Mouse (Mus musculus): Measurements from ENCODE around the gene Diras2. TPM values are rescaled to one million over a fixed set of nuclear protein-coding genes. Genes with fewer than 3 reads are reported as not detected.

Gene Diras2
- polyA plus RNA-seq (2016; fragmentation: Nextera tagmentation; extraction: Ambion mirVana): 0.66 and 0.98 TPM in 2 replicates

DNA sequence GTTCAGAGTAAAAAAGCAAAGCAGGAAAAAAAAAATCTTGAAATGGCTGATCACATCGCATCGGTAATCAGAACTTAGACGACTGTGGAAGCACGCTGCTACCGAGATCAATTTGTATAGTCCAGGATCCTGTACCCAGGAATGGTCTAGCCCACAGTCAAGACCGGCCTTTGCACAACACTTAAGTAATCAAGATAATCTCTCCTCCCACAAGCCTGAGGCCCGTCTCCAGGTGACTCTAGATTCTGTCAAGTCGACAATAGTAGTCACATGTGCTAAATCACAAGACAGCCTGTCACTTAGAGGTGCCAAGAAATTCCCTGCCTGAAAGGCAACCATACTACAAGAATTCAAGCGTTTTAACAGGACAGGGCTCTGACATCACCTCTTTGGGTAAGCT is at the start of gene Diras2:
Diras2 (minus strand) TSS at position 159 of the 400 bp plus-strand sequence.
- Histone ChIP-seq H3K27ac (replicated peaks) (peak within 1 kb of the TSS; percentile 36), H3K4me3 (peak within 1 kb of the TSS; percentile 55), H3K4me2 (replicated peaks) (peak within 1 kb of the TSS; percentile 94), H3K9ac (replicated peaks) (peak within 1 kb of the TSS; percentile 60), H3K4me1 (peaks cover 7% of the 10 kb centered on the region), H3K36me3 (no peaks in the 10 kb centered on the region), H3K27me3 (peaks cover 41% of the 10 kb centered on the region), H3K9me3 (no peaks in the 10 kb centered on the region)
- ATAC-seq (ENCODE audit: low FRiP score, low read depth): no peak
- 61% methylated on average over 9 of the region's 9 CpGs for whole genome bisulfite sequencing

DNA sequence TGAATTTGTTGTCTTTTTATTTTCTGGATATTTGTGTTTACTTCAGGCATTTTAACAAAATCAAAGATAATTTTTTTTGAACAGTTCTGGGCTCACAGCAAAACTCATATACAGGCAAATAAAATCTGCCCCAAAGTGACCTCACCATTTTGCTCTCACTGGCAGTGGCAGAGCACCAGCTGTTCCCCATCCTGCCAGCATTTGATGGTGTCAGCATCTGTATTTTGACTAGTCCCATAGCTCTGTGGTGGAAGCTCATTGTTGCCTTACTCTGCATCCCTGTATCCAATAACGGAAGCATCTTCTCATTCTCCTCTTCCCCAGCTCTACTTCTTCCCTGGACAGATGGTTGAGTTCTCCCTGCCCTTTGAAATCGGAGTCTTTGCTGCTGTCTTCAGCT is 47.7 kb upstream of the Diras2 start:
- Histone ChIP-seq H3K9ac (replicated peaks) (no peak overlapping the region), H3K4me3 (no peak overlapping the region), H3K4me1 (peaks cover 18% of the 10 kb centered on the region; the same call in 1 of the 2 replicates), H3K36me3 (no peaks in the 10 kb centered on the region), H3K9me3 (no peaks in the 10 kb centered on the region), H3K27me3 (peaks cover 34% of the 10 kb centered on the region), H3K27ac (replicated peaks) (no peak overlapping the region), H3K4me2 (replicated peaks) (no peak overlapping the region)
- no peak for ATAC-seq (ENCODE audit: low FRiP score, low read depth)
- WGBS: 80% methylated on average over 2 of the region's 2 CpGs

GRCm38 (mm10) chr13:52577939-52578338 is 46.9 kb upstream of the Diras2 start:
- no peaks in the 10 kb centered on the region for H3K36me3 ChIP-seq
- peaks cover 27% of the 10 kb centered on the region for H3K27me3 ChIP-seq
- no peak for ATAC-seq (ENCODE audit: low FRiP score, low read depth)
- H3K4me2 ChIP-seq (replicated peaks): no peak overlapping the region
- no peak overlapping the region for H3K4me3 ChIP-seq
- H3K9ac ChIP-seq (replicated peaks): no peak overlapping the region
- no peaks in the 10 kb centered on the region for H3K9me3 ChIP-seq
- peaks cover 15% of the 10 kb centered on the region; the same call in 1 of the 2 replicates for H3K4me1 ChIP-seq
- H3K27ac ChIP-seq (replicated peaks): no peak overlapping the region
- 39% methylated on average over 4 of the region's 4 CpGs for WGBS

DNA sequence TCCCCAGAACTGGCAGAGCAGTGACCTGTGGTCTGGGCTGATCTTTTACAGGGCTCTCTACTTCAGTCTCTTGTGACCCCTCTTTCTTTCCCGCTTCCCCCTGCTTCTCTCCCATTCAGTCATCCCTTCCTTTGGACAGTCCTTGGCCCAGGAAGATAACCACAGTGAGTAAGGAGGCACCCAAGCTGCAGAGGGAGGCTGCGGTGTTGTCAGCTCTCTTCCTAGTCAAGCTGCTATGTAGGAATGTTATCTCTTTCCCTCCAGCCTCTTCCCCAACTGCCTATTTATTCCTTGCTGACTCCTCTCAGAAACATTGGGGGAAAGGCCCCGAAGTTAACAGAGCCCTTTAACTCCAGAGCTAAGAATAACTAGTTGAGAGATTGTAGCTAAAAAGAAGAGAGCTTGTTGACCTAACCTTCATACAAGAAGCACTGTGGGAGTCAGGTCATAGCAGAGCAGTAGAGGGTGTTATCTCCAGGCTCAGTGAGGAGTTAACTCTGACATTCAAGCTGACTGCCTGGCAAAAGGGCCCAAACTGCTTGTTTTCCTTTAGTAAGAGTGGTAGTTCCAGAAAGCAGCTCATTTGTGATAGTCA is 46.3 kb upstream of the Diras2 start:
- Histone ChIP-seq H3K27me3 (peaks cover 22% of the 10 kb centered on the region), H3K36me3 (no peaks in the 10 kb centered on the region), H3K9ac (replicated peaks) (no peak overlapping the region), H3K4me3 (no peak overlapping the region), H3K9me3 (no peaks in the 10 kb centered on the region), H3K4me1 (peaks cover 11% of the 10 kb centered on the region; the same call in 1 of the 2 replicates), H3K27ac (replicated peaks) (no peak overlapping the region), H3K4me2 (replicated peaks) (no peak overlapping the region)
- no peak for ATAC-seq (ENCODE audit: low FRiP score, low read depth)
- 74% methylated on average over 3 of the region's 3 CpGs for WGBS

DNA sequence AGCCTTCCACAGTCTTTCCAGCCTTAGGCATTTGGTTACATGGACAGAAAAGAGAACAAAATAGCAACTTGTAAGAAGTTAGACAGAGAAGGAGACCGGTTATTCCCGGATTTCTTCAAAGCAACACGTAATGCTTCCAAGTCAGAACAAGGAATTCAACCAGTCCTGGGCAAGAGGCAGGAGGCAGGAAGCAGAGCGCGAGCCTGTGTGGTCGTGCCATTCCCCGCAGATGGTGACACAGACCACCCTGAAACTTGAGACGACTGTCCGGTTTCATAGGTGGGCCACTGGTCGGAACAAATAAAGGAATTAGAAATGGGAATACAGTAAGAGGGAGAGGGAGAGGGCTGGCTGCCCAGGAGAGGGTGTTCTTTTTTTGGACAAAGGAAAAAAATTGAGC is 45.8 kb upstream of the Diras2 start:
- Histone ChIP-seq H3K4me3 (no peak overlapping the region), H3K9me3 (no peaks in the 10 kb centered on the region), H3K27ac (replicated peaks) (no peak overlapping the region), H3K4me1 (peaks cover 11% of the 10 kb centered on the region; the same call in 1 of the 2 replicates), H3K36me3 (no peaks in the 10 kb centered on the region), H3K27me3 (peaks cover 17% of the 10 kb centered on the region; the same call in 1 of the 2 replicates), H3K4me2 (replicated peaks) (no peak overlapping the region), H3K9ac (replicated peaks) (no peak overlapping the region)
- no peak for ATAC-seq (ENCODE audit: low FRiP score, low read depth)
- WGBS: 61% methylated on average over 10 of the region's 10 CpGs

DNA sequence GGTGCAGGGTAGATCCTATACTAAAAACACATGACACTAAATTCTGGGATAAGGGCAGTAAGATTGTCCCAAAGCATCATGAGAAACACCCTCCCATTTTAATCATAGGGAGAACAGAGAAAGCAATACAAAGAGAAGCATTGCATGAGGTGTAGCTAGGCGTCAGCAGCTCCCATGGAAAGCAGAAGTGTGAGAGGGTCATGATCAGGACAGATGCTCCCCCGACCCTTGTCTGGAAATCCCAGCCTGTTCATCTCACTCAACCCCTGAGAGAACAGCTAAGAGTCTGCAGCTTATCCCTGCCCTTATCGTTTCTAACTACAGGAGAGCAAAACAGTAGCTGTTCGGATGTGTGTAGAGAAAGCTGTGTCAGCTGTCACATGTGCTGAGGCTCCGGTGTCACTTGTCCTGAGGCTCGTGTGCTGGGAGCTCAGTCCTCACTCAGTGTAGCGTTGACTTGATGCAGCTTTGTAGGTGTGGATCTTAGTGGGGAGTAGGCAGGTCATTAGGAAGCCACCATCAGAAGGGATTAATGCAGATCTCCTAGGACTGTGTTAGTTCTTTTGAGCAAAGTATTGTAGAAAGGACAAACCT is 45.0 kb upstream of the Diras2 start:
- peaks cover 11% of the 10 kb centered on the region; the same call in 1 of the 2 replicates for H3K27me3 ChIP-seq
- H3K36me3 ChIP-seq: no peaks in the 10 kb centered on the region
- peaks cover 11% of the 10 kb centered on the region; the same call in 1 of the 2 replicates for H3K4me1 ChIP-seq
- no peak overlapping the region for H3K4me2 ChIP-seq (replicated peaks)
- ATAC-seq (ENCODE audit: low FRiP score, low read depth): no peak
- no peak overlapping the region for H3K9ac ChIP-seq (replicated peaks)
- H3K27ac ChIP-seq (replicated peaks): no peak overlapping the region
- H3K4me3 ChIP-seq: no peak overlapping the region
- no peaks in the 10 kb centered on the region for H3K9me3 ChIP-seq
- 73% methylated on average over 7 of the region's 7 CpGs for WGBS

GRCm38 (mm10) chr13:52575483-52575882 is 44.4 kb upstream of the Diras2 start:
- no peak overlapping the region for H3K27ac ChIP-seq (replicated peaks)
- H3K36me3 ChIP-seq: no peaks in the 10 kb centered on the region
- no peaks in the 10 kb centered on the region for H3K9me3 ChIP-seq
- ATAC-seq (ENCODE audit: low FRiP score, low read depth): no peak
- 88% methylated on average over 6 of the region's 6 CpGs for WGBS
- no peak overlapping the region for H3K4me3 ChIP-seq
- H3K27me3 ChIP-seq: 0 out of 2 replicates have a peak, but pooled peaks cover 6% of the 10 kb centered on the region
- no peak overlapping the region for H3K4me2 ChIP-seq (replicated peaks)
- H3K4me1 ChIP-seq: peaks cover 11% of the 10 kb centered on the region; the same call in 1 of the 2 replicates
- H3K9ac ChIP-seq (replicated peaks): no peak overlapping the region

- H3K27ac ChIP-seq (replicated peaks): no peak overlapping the region
- H3K4me1 ChIP-seq: peaks cover 14% of the 10 kb centered on the region
- H3K4me3 ChIP-seq: no peak overlapping the region
- H3K27me3 ChIP-seq: peaks cover 6% of the 10 kb centered on the region; the same call in 1 of the 2 replicates
- H3K4me2 ChIP-seq (replicated peaks): no peak overlapping the region
- H3K36me3 ChIP-seq: no peaks in the 10 kb centered on the region
- no peaks in the 10 kb centered on the region for H3K9me3 ChIP-seq
- ATAC-seq (ENCODE audit: low FRiP score, low read depth): no peak
- 86% methylated on average over 2 of the region's 2 CpGs for WGBS
- H3K9ac ChIP-seq (replicated peaks): no peak overlapping the region
These were observed 43.2 kb upstream of the Diras2 start for GRCm38 (mm10) chr13:52574311-52574710.

DNA sequence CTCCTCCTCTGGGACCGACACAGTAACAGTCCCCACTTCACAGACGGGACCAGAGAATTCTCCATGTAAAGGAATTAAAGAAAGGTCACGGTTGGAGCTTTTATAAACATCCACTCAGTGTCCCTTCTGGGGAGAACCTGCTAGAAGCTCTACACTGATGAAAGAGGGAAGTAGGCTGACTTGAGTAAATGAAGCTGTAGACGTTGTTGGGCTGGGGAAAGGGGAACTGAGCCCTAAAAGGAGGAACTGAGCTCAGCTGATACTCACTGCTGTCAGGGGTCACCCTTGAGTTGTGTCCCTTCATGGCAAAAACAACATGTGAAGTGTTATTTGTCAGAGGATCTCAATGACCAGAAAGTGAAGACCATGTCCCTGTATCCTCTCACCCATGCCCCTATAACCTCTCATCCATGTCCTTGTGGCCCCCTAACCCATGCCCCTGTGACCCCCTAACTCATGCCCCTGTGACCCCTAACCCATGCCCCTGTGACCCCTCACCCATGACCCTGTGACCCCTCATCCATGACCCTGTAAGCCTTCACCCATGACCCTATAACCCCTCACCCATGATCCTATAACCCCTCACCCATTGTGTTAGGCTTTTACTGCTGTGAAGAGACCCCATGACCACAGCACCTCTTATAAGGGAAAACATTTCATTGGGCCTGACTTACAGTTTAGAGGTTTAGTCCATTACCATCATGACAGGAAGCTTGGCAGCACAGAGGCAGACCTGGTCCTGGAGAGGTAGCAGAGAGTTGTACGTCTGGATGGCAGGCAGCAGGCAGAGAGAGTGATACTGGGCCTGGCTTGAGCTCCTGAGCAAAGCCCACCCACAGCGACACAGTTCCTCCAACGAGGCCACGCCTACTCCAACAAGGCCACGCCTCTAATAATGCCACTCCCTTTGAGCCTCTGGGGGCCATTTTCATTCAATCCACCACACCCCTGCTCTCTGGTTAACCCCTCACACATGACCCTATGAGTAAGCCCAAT is 41.7 kb upstream of the Diras2 start:
- Histone ChIP-seq H3K4me3 (no peak overlapping the region), H3K9ac (replicated peaks) (no peak overlapping the region)
- 82% methylated on average over 9 of the region's 9 CpGs for WGBS

GRCm38 (mm10) chr13:52571591-52572384 is 40.7 kb upstream of the Diras2 start:
- no peak overlapping the region for H3K4me3 ChIP-seq
- 84% methylated on average over 11 of the region's 11 CpGs for WGBS
- H3K9me3 ChIP-seq: no peaks in the 10 kb centered on the region
- no peaks in the 10 kb centered on the region for H3K36me3 ChIP-seq
- no peak overlapping the region for H3K9ac ChIP-seq (replicated peaks)
- H3K27me3 ChIP-seq: peaks cover 9% of the 10 kb centered on the region; the same call in 1 of the 2 replicates
- no peak overlapping the region for H3K27ac ChIP-seq (replicated peaks)
- H3K4me1 ChIP-seq: peaks cover 6% of the 10 kb centered on the region; the same call in 1 of the 2 replicates
- H3K4me2 ChIP-seq (replicated peaks): no peak overlapping the region
- ATAC-seq (ENCODE audit: low FRiP score, low read depth): no peak

More for the DNA sequence above, 41.7 kb upstream of the Diras2 start:
- Histone ChIP-seq H3K27me3 (peaks cover 6% of the 10 kb centered on the region; the same call in 1 of the 2 replicates), H3K4me1 (peaks cover 11% of the 10 kb centered on the region), H3K36me3 (no peaks in the 10 kb centered on the region), H3K4me2 (replicated peaks) (no peak overlapping the region), H3K27ac (replicated peaks) (no peak overlapping the region), H3K9me3 (no peaks in the 10 kb centered on the region)
- no peak for ATAC-seq (ENCODE audit: low FRiP score, low read depth)

- Histone ChIP-seq H3K4me2 (replicated peaks) (no peak overlapping the region), H3K27me3 (peaks cover 6% of the 10 kb centered on the region; the same call in 1 of the 2 replicates), H3K4me1 (peaks cover 9% of the 10 kb centered on the region; the same call in 1 of the 2 replicates), H3K9me3 (no peaks in the 10 kb centered on the region), H3K9ac (replicated peaks) (no peak overlapping the region), H3K36me3 (no peaks in the 10 kb centered on the region), H3K4me3 (no peak overlapping the region), H3K27ac (replicated peaks) (no peak overlapping the region)
- WGBS: 91% methylated on average over 9 of the region's 9 CpGs
- ATAC-seq (ENCODE audit: low FRiP score, low read depth): no peak
These were observed 39.2 kb upstream of the Diras2 start for GRCm38 (mm10) chr13:52570276-52570675.
